Mouse (Mus musculus): Measurements from ENCODE around the gene Arhgef3. TPM values are rescaled to one million over a fixed set of nuclear protein-coding genes. Genes with fewer than 3 reads are reported as not detected.

Arhgef3 gene
- polyA plus RNA-seq, 1 experiment from 2014 or later: 19.6 TPM

- WGBS: 36% methylated on average over 14 of the region's 14 CpGs
These were observed 56.6 kb downstream of the Arhgef3 start for GRCm38 (mm10) chr14:27171175-27171830.

GRCm38 (mm10) chr14:27173178-27173803 is 58.6 kb downstream of the Arhgef3 start:
- 77% methylated on average over 10 of the region's 10 CpGs for WGBS
- ATAC-seq (ENCODE audit: low FRiP score, low TSS enrichment): no peak
- Histone ChIP-seq H3K4me1 (ENCODE audit: insufficient read depth, low read length) (peaks cover 8% of the 10 kb centered on the region; the same call in 1 of the 2 replicates), H3K9ac (replicated peaks; ENCODE audit: low read length) (no peak overlapping the region), H3K36me3 (ENCODE audit: insufficient read depth, low read length) (no peaks in the 10 kb centered on the region), H3K4me2 (replicated peaks; ENCODE audit: low read depth, low read length) (no peak overlapping the region), H3K27ac (ENCODE audit: low read length) (no peak overlapping the region), H3K27me3 (ENCODE audit: insufficient read depth, low read length) (no peaks in the 10 kb centered on the region), H3K4me3 (ENCODE audit: low read length) (no peak overlapping the region), H3K9me3 (ENCODE audit: low read length) (no peaks in the 10 kb centered on the region)

More at GRCm38 (mm10) chr14:27171175-27171830, 56.6 kb downstream of the Arhgef3 start:
- Histone ChIP-seq H3K9ac (replicated peaks; ENCODE audit: low read length) (no peak overlapping the region), H3K4me2 (replicated peaks; ENCODE audit: low read depth, low read length) (peak overlapping the region; percentile 8; the same call in 1 of the 2 replicates), H3K36me3 (ENCODE audit: insufficient read depth, low read length) (no peaks in the 10 kb centered on the region), H3K27me3 (ENCODE audit: insufficient read depth, low read length) (no peaks in the 10 kb centered on the region), H3K4me3 (ENCODE audit: low read length) (no peak overlapping the region), H3K9me3 (ENCODE audit: low read length) (no peaks in the 10 kb centered on the region), H3K27ac (ENCODE audit: low read length) (no peak overlapping the region), H3K4me1 (ENCODE audit: insufficient read depth, low read length) (peaks cover 12% of the 10 kb centered on the region; the same call in 1 of the 2 replicates)
- peak; percentile 62; the same call in 1 of the 2 replicates for ATAC-seq (ENCODE audit: low FRiP score, low TSS enrichment)

DNA sequence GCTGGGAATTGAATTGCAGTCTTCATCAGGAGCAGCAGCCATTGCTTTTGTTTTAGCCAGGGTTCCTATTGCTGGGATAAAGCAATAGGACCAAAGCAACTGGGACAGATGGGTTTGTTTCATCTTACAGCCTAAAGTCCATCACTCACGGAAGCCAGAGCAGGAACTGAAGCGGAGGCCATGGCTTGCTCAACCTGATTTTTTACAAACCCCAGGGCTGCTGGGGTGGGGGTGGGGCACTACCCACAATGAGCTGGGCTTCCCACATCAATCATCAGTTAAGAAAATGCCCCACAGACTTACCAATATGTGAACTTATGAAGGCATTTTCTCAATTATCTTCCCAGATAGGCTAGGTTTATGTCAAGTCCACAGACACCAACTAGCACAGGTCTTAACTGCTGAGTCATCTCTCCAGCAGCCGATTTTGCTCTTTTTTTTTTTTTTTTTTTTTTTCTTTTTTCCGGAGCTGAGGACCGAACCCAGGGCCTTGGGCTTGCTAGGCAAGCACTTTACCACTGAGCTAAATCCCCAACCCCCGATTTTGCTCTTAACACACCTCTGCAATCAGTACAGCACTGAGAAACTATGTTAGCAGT is 59.6 kb downstream of the Arhgef3 start:
- WGBS: 74% methylated on average over 6 of the region's 6 CpGs
- no peak overlapping the region for H3K27ac ChIP-seq (ENCODE audit: low read length)
- no peak overlapping the region for H3K9ac ChIP-seq (replicated peaks; ENCODE audit: low read length)
- peaks cover 8% of the 10 kb centered on the region; the same call in 1 of the 2 replicates for H3K4me1 ChIP-seq (ENCODE audit: insufficient read depth, low read length)
- no peaks in the 10 kb centered on the region for H3K27me3 ChIP-seq (ENCODE audit: insufficient read depth, low read length)
- H3K9me3 ChIP-seq (ENCODE audit: low read length): no peaks in the 10 kb centered on the region
- H3K4me3 ChIP-seq (ENCODE audit: low read length): no peak overlapping the region
- no peaks in the 10 kb centered on the region for H3K36me3 ChIP-seq (ENCODE audit: insufficient read depth, low read length)
- ATAC-seq (ENCODE audit: low FRiP score, low TSS enrichment): no peak
- no peak overlapping the region for H3K4me2 ChIP-seq (replicated peaks; ENCODE audit: low read depth, low read length)

DNA sequence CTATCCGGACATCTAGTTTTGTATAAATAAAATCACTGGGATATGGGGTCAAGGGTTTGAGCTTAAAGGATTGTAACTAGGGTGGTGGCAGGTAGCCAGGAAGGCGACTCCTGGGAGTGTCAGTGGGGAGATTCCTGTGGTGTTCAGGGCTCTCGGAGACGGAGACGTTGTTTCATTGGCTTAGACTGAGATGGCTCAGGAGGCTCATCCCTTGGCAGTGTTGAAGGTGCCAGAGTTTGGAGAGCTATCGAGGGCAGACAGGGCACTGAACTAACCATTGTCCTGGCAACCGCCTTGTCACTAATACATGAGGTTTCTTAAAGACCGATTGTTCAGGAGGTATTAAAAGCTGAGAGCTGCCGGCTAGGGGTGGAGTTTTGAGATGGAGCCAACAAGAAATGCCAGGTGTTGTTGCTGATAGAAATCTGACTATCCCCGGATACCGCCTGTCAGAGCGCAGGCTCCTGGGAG is 60.2 kb downstream of the Arhgef3 start:
- H3K36me3 ChIP-seq (ENCODE audit: insufficient read depth, low read length): no peaks in the 10 kb centered on the region
- H3K4me1 ChIP-seq (ENCODE audit: insufficient read depth, low read length): peaks cover 8% of the 10 kb centered on the region; the same call in 1 of the 2 replicates
- H3K4me2 ChIP-seq (replicated peaks; ENCODE audit: low read depth, low read length): no peak overlapping the region
- H3K9ac ChIP-seq (replicated peaks; ENCODE audit: low read length): no peak overlapping the region
- H3K27ac ChIP-seq (ENCODE audit: low read length): no peak overlapping the region
- no peak for ATAC-seq (ENCODE audit: low FRiP score, low TSS enrichment)
- no peak overlapping the region for H3K4me3 ChIP-seq (ENCODE audit: low read length)
- WGBS: 56% methylated on average over 12 of the region's 12 CpGs
- no peaks in the 10 kb centered on the region for H3K27me3 ChIP-seq (ENCODE audit: insufficient read depth, low read length)
- no peaks in the 10 kb centered on the region for H3K9me3 ChIP-seq (ENCODE audit: low read length)

- Histone ChIP-seq H3K4me2 (replicated peaks; ENCODE audit: low read depth, low read length) (no peak overlapping the region), H3K27me3 (ENCODE audit: insufficient read depth, low read length) (no peaks in the 10 kb centered on the region), H3K4me1 (ENCODE audit: insufficient read depth, low read length) (peaks cover 8% of the 10 kb centered on the region; the same call in 1 of the 2 replicates), H3K27ac (ENCODE audit: low read length) (no peak overlapping the region), H3K4me3 (ENCODE audit: low read length) (no peak overlapping the region), H3K9ac (replicated peaks; ENCODE audit: low read length) (no peak overlapping the region), H3K9me3 (ENCODE audit: low read length) (no peaks in the 10 kb centered on the region), H3K36me3 (ENCODE audit: insufficient read depth, low read length) (no peaks in the 10 kb centered on the region)
- ATAC-seq (ENCODE audit: low FRiP score, low TSS enrichment): no peak
- WGBS: 69% methylated on average over 11 of the region's 11 CpGs
These were observed 60.6 kb downstream of the Arhgef3 start for GRCm38 (mm10) chr14:27175343-27175742.

GRCm38 (mm10) chr14:27177800-27178559 is 63.3 kb downstream of the Arhgef3 start:
- Histone ChIP-seq H3K27ac (ENCODE audit: low read length) (no peak overlapping the region), H3K27me3 (ENCODE audit: insufficient read depth, low read length) (no peaks in the 10 kb centered on the region), H3K36me3 (ENCODE audit: insufficient read depth, low read length) (no peaks in the 10 kb centered on the region), H3K9ac (replicated peaks; ENCODE audit: low read length) (no peak overlapping the region), H3K9me3 (ENCODE audit: low read length) (no peaks in the 10 kb centered on the region), H3K4me1 (ENCODE audit: insufficient read depth, low read length) (peaks cover 13% of the 10 kb centered on the region), H3K4me3 (ENCODE audit: low read length) (no peak overlapping the region), H3K4me2 (replicated peaks; ENCODE audit: low read depth, low read length) (no peak overlapping the region)
- ATAC-seq (ENCODE audit: low FRiP score, low TSS enrichment): no peak
- 82% methylated on average over 8 of the region's 8 CpGs for WGBS

DNA sequence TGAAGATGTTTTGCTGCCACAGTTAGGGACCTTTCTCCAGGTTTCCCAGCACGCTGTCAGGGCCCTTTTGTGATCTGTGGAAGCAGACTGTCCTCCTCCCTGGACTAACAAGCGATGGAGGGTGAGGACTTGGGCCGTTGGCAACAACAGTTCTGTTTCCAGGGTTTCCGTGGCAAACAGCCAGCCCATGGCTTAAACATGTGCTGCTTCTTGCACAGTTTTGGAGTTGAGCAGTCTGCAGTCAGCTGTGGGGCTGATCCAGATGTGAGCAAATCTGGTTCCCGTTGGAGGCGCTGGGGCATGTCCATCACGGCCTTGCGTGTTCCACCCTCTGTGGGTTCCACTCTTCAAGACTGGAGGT is 63.8 kb downstream of the Arhgef3 start:
- no peak for ATAC-seq (ENCODE audit: low FRiP score, low TSS enrichment)
- Histone ChIP-seq H3K27ac (ENCODE audit: low read length) (no peak overlapping the region), H3K9ac (replicated peaks; ENCODE audit: low read length) (no peak overlapping the region), H3K36me3 (ENCODE audit: insufficient read depth, low read length) (no peaks in the 10 kb centered on the region), H3K4me2 (replicated peaks; ENCODE audit: low read depth, low read length) (no peak overlapping the region), H3K4me1 (ENCODE audit: insufficient read depth, low read length) (peaks cover 18% of the 10 kb centered on the region), H3K27me3 (ENCODE audit: insufficient read depth, low read length) (no peaks in the 10 kb centered on the region), H3K9me3 (ENCODE audit: low read length) (no peaks in the 10 kb centered on the region), H3K4me3 (ENCODE audit: low read length) (no peak overlapping the region)
- 71% methylated on average over 8 of the region's 8 CpGs for WGBS

- 85% methylated on average over 7 of the region's 7 CpGs for WGBS
- H3K27ac ChIP-seq (ENCODE audit: low read length): no peak overlapping the region
- no peak for ATAC-seq (ENCODE audit: low FRiP score, low TSS enrichment)
- H3K9ac ChIP-seq (replicated peaks; ENCODE audit: low read length): no peak overlapping the region
- peaks cover 13% of the 10 kb centered on the region for H3K4me1 ChIP-seq (ENCODE audit: insufficient read depth, low read length)
- H3K4me2 ChIP-seq (replicated peaks; ENCODE audit: low read depth, low read length): no peak overlapping the region
- H3K36me3 ChIP-seq (ENCODE audit: insufficient read depth, low read length): no peaks in the 10 kb centered on the region
- no peaks in the 10 kb centered on the region for H3K9me3 ChIP-seq (ENCODE audit: low read length)
- no peaks in the 10 kb centered on the region for H3K27me3 ChIP-seq (ENCODE audit: insufficient read depth, low read length)
- H3K4me3 ChIP-seq (ENCODE audit: low read length): no peak overlapping the region
These were observed 65.1 kb downstream of the Arhgef3 start for GRCm38 (mm10) chr14:27179771-27180170.

GRCm38 (mm10) chr14:27182059-27182458 is 67.4 kb downstream of the Arhgef3 start:
- ATAC-seq (ENCODE audit: low FRiP score, low TSS enrichment): no peak
- no peak overlapping the region for H3K27ac ChIP-seq (ENCODE audit: low read length)
- no peaks in the 10 kb centered on the region for H3K36me3 ChIP-seq (ENCODE audit: insufficient read depth, low read length)
- H3K4me1 ChIP-seq (ENCODE audit: insufficient read depth, low read length): peaks cover 13% of the 10 kb centered on the region
- no peak overlapping the region for H3K4me3 ChIP-seq (ENCODE audit: low read length)
- H3K4me2 ChIP-seq (replicated peaks; ENCODE audit: low read depth, low read length): no peak overlapping the region
- no peaks in the 10 kb centered on the region for H3K9me3 ChIP-seq (ENCODE audit: low read length)
- no peak overlapping the region for H3K9ac ChIP-seq (replicated peaks; ENCODE audit: low read length)
- no peaks in the 10 kb centered on the region for H3K27me3 ChIP-seq (ENCODE audit: insufficient read depth, low read length)
- WGBS: 35% methylated on average over 11 of the region's 11 CpGs
